Mouse (Mus musculus): ENCODE data around the gene Slc25a25. TPM values are rescaled to one million over a fixed set of nuclear protein-coding genes. Genes with fewer than 3 reads are reported as not detected.

The Slc25a25 gene
- polyA plus RNA-seq, 1 experiment: 11.4 TPM

DNA sequence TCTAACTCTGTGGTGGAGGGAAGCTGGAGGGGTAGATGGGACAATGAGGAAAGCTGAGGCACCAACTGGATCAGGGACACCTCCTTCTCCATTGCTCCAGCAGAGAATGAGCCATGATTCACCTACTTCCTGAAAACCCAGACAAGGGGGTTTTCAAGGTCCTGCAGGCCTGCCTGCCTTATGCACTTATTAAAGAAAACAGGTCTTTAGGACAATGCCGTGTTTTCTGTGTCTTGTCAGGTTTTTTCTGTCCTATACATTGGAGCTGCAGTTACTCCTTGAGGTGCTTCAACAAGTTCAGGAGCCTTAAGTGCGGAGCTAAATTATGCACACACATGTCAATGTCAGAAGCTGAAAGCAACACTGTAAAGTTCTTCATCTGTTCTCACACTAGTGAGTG is 9.7 kb downstream of the Slc25a25 start:
- Histone ChIP-seq H3K4me3 (ENCODE audit: extremely low read depth, insufficient read depth, insufficient read length) (no peak overlapping the region), H3K4me1 (ENCODE audit: control insufficient read depth, insufficient read depth, insufficient read length) (peaks cover 4% of the 10 kb centered on the region), H3K36me3 (ENCODE audit: control insufficient read depth, insufficient read depth, low read length) (no peaks in the 10 kb centered on the region; the same call in 1 of the 2 replicates), H3K27ac (ENCODE audit: insufficient read depth, low read length) (no peak overlapping the region), H3K27me3 (ENCODE audit: control insufficient read depth, insufficient read depth, low read length) (no peaks in the 10 kb centered on the region)
- no peak for DNase-seq (ENCODE audit: low read depth in 1 of 2, low spot score in 2 of 2)
- 90% methylated on average over 2 of the region's 2 CpGs for WGBS
- TF ChIP-seq POLR2A (IDR thresholded peaks at IDR 0.05; ENCODE audit: low read depth, low read length) (no peak), CTCF (IDR thresholded peaks at IDR 0.05; ENCODE audit: extremely low read depth, insufficient read depth, insufficient read length, insufficient replicate concordance) (no peak)

DNA sequence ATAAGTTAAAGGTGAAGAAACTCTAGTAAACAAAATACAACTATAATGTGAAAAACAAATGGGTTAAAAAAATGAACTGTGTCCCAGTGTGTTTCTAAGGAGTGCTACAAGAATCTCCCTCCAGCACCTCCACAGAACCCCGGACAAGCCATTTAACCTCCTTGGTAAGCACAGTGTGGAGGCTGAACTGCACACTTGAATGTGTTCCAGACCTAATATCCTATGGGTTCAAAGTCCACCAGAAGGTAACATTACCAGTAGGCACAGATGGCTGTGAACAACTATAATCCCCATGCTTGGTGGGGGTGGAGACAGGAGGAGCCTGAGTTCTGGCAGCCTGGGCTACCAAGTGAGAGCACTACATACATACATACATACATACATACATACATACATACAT is 10.6 kb downstream of the Slc25a25 start:
- H3K4me3 ChIP-seq (ENCODE audit: extremely low read depth, insufficient read depth, insufficient read length): no peak overlapping the region
- H3K36me3 ChIP-seq (ENCODE audit: control insufficient read depth, insufficient read depth, low read length): no peaks in the 10 kb centered on the region; the same call in 1 of the 2 replicates
- no peak for DNase-seq (ENCODE audit: low read depth in 1 of 2, low spot score in 2 of 2)
- no peaks in the 10 kb centered on the region for H3K27me3 ChIP-seq (ENCODE audit: control insufficient read depth, insufficient read depth, low read length)
- no peak overlapping the region for H3K27ac ChIP-seq (ENCODE audit: insufficient read depth, low read length)
- 91% methylated on average over 1 of the region's 1 CpGs for WGBS
- TF ChIP-seq CTCF (IDR thresholded peaks at IDR 0.05; ENCODE audit: extremely low read depth, insufficient read depth, insufficient read length, insufficient replicate concordance) (no peak), POLR2A (IDR thresholded peaks at IDR 0.05; ENCODE audit: low read depth, low read length) (no peak)
- peaks cover 4% of the 10 kb centered on the region; the same call in 1 of the 2 replicates for H3K4me1 ChIP-seq (ENCODE audit: control insufficient read depth, insufficient read depth, insufficient read length)

DNA sequence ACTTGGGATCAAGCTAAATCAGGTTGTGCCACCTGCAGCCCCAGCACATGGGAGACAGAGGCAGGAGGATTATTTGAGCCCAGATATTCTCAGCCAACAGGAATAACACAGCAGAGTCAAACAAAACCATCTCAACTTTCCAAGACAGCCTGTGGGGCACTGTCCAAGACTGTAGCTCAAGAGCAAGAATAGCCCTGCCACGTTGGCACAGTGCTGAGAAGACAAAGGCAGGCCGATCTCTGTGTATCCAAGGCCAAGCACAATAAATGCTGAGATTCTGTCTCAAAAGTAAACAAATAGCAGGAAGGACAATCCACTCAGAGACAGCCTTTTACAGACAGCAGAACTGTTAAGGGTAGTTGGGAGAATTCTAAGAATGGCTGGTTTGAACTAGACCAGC is 11.1 kb downstream of the Slc25a25 start:
- Histone ChIP-seq H3K36me3 (ENCODE audit: control insufficient read depth, insufficient read depth, low read length) (no peaks in the 10 kb centered on the region; the same call in 1 of the 2 replicates), H3K27me3 (ENCODE audit: control insufficient read depth, insufficient read depth, low read length) (no peaks in the 10 kb centered on the region), H3K4me1 (ENCODE audit: control insufficient read depth, insufficient read depth, insufficient read length) (peaks cover 4% of the 10 kb centered on the region; the same call in 1 of the 2 replicates), H3K27ac (ENCODE audit: insufficient read depth, low read length) (no peak overlapping the region), H3K4me3 (ENCODE audit: extremely low read depth, insufficient read depth, insufficient read length) (no peak overlapping the region)
- whole genome bisulfite sequencing: 90% methylated on average over 2 of the region's 2 CpGs
- no peak for DNase-seq (ENCODE audit: low read depth in 1 of 2, low spot score in 2 of 2)
- TF ChIP-seq POLR2A (IDR thresholded peaks at IDR 0.05; ENCODE audit: low read depth, low read length) (no peak), CTCF (IDR thresholded peaks at IDR 0.05; ENCODE audit: extremely low read depth, insufficient read depth, insufficient read length, insufficient replicate concordance) (no peak)

DNA sequence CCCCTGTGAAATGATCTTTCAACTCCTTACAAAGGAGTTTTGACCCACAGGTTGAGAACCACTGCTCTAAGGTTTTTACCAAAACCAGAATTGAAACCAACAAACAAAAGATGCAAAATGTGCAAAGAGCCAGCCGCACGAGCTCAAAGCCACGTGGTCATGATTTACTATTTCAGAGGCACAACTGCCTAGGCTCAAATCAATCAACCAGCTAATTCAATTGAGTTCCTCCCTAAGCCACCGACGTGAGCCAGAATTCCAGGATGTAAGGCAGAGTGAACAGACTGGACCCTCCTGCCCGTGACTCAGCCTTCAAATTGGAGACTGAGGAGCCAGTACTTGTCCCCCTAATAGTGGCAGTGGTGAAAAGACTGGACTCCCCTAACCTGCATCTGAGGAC is 12.1 kb downstream of the Slc25a25 start:
- no peak overlapping the region for H3K27ac ChIP-seq (ENCODE audit: insufficient read depth, low read length)
- H3K4me3 ChIP-seq (ENCODE audit: extremely low read depth, insufficient read depth, insufficient read length): no peak overlapping the region
- TF ChIP-seq CTCF (IDR thresholded peaks at IDR 0.05; ENCODE audit: extremely low read depth, insufficient read depth, insufficient read length, insufficient replicate concordance): no peak
- no peak for TF ChIP-seq POLR2A (IDR thresholded peaks at IDR 0.05; ENCODE audit: low read depth, low read length)
- 56% methylated on average over 6 of the region's 6 CpGs for WGBS
- no peaks in the 10 kb centered on the region for H3K27me3 ChIP-seq (ENCODE audit: control insufficient read depth, insufficient read depth, low read length)
- no peak for DNase-seq (ENCODE audit: low read depth in 1 of 2, low spot score in 2 of 2)
- H3K4me1 ChIP-seq (ENCODE audit: control insufficient read depth, insufficient read depth, insufficient read length): peaks cover 4% of the 10 kb centered on the region; the same call in 1 of the 2 replicates
- H3K36me3 ChIP-seq (ENCODE audit: control insufficient read depth, insufficient read depth, low read length): no peaks in the 10 kb centered on the region; the same call in 1 of the 2 replicates

DNA sequence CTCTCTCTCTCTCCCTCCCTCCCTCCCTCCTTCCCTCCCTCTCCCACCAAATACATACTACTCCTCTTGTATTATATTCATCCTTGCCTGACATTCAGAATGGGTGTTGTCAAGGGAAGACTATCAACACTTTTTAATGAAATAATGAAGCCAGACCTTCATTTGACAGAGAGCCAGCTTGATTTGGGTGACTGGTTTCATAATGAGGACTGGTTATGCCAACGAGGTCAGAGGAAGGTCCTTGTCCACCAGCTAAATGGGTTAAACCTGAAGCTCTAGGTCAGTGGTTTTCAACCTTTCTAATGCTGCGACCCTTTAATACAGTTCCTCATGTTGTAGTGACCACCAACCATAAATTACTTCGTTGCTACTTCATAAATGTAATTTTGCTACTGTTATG is 12.5 kb downstream of the Slc25a25 start:
- no peaks in the 10 kb centered on the region for H3K36me3 ChIP-seq (ENCODE audit: control insufficient read depth, insufficient read depth, low read length)
- TF ChIP-seq POLR2A (IDR thresholded peaks at IDR 0.05; ENCODE audit: low read depth, low read length): no peak
- TF ChIP-seq CTCF (IDR thresholded peaks at IDR 0.05; ENCODE audit: extremely low read depth, insufficient read depth, insufficient read length, insufficient replicate concordance): no peak
- no peak overlapping the region for H3K27ac ChIP-seq (ENCODE audit: insufficient read depth, low read length)
- no peaks in the 10 kb centered on the region for H3K27me3 ChIP-seq (ENCODE audit: control insufficient read depth, insufficient read depth, low read length)
- WGBS: 84% methylated on average over 3 of the region's 3 CpGs
- H3K4me3 ChIP-seq (ENCODE audit: extremely low read depth, insufficient read depth, insufficient read length): no peak overlapping the region
- no peak for DNase-seq (ENCODE audit: low read depth in 1 of 2, low spot score in 2 of 2)
- peaks cover 4% of the 10 kb centered on the region; the same call in 1 of the 2 replicates for H3K4me1 ChIP-seq (ENCODE audit: control insufficient read depth, insufficient read depth, insufficient read length)

DNA sequence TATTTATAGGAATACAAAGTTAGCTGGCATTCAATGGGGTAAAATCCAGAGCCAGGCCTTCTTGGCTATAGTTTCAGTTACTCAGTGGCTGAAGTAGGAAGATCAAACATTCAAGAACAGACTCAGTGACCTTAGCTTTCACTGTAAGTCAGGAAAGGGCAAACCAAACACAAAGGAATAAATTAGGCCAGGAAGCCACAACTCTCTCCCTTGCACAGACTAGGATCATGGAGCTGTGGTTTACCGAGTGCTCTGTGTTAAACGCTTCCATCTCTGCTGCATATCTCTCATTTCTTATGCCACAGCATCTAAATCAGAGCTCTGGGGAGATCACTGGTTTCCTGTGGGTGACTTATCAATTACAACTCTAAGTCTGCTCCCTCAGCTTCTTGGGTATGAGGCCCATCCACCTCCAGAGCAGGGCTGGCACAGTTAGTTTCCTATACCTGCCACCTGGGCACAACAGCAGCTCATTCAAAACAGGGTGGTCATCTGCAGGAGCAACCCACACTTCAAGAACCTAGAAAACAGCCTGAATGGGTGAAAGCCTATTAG is 13.6 kb downstream of the Slc25a25 start:
- WGBS: 61% methylated on average over 2 of the region's 2 CpGs
- H3K27me3 ChIP-seq (ENCODE audit: control insufficient read depth, insufficient read depth, low read length): no peaks in the 10 kb centered on the region
- peaks cover 4% of the 10 kb centered on the region; the same call in 1 of the 2 replicates for H3K4me1 ChIP-seq (ENCODE audit: control insufficient read depth, insufficient read depth, insufficient read length)
- no peak for TF ChIP-seq CTCF (IDR thresholded peaks at IDR 0.05; ENCODE audit: extremely low read depth, insufficient read depth, insufficient read length, insufficient replicate concordance)
- TF ChIP-seq POLR2A (IDR thresholded peaks at IDR 0.05; ENCODE audit: low read depth, low read length): no peak
- H3K4me3 ChIP-seq (ENCODE audit: extremely low read depth, insufficient read depth, insufficient read length): no peak overlapping the region
- DNase-seq (ENCODE audit: low read depth in 1 of 2, low spot score in 2 of 2): no peak
- no peak overlapping the region for H3K27ac ChIP-seq (ENCODE audit: insufficient read depth, low read length)
- no peaks in the 10 kb centered on the region for H3K36me3 ChIP-seq (ENCODE audit: control insufficient read depth, insufficient read depth, low read length)

DNA sequence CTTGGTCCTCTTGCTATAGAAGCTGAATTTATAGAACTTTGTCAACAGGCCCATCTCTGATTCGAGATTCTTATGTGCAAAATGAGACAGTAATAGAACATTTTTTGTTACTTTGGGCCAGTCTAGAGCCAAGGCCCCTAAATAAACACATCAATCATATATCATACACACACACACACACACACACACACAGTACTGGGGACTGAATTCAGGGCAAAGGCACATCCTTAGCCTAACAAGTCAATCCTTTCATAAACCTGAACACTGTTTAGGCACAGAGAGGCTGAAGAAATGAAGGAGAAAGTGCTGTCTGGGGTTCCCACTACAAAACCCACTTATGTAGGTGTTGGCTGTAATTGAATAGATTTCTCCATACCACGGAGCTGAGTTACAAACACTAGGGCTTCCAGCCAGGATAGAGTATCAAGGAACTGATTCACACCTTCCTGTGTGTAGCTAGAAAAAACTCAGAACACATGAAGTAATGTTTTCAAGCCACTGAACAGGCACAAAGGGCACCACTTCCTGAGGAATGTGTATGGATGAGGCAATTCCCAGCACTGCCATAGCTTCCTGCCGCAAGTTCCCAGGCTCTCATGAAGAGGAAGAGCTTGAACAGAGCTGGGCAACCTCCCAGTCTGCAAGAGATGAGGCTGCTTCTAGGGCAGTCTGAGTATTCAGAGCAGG is 14.4 kb downstream of the Slc25a25 start:
- Histone ChIP-seq H3K27me3 (ENCODE audit: control insufficient read depth, insufficient read depth, low read length) (no peaks in the 10 kb centered on the region), H3K4me3 (ENCODE audit: extremely low read depth, insufficient read depth, insufficient read length) (no peak overlapping the region), H3K27ac (ENCODE audit: insufficient read depth, low read length) (no peak overlapping the region), H3K4me1 (ENCODE audit: control insufficient read depth, insufficient read depth, insufficient read length) (peaks cover 4% of the 10 kb centered on the region; the same call in 1 of the 2 replicates), H3K36me3 (ENCODE audit: control insufficient read depth, insufficient read depth, low read length) (no peaks in the 10 kb centered on the region)
- TF ChIP-seq CTCF (IDR thresholded peaks at IDR 0.05; ENCODE audit: extremely low read depth, insufficient read depth, insufficient read length, insufficient replicate concordance) (no peak), POLR2A (IDR thresholded peaks at IDR 0.05; ENCODE audit: low read depth, low read length) (no peak)
- 85% methylated on average over 3 of the region's 3 CpGs for WGBS
- no peak for DNase-seq (ENCODE audit: low read depth in 1 of 2, low spot score in 2 of 2)

Measured in spleen, adult 2 months (tissue).